Mouse (Mus musculus) heart, adult 2 months (tissue): ENCODE measurements around the gene Ccdc39.

Experiments
- CTCF ChIP-seq: fragments of 200-600 bp; IDR thresholded peaks from 2 replicates; pipeline ENCODE4 v1.8.1; 2022; ENCODE audit warnings: antibody characterized with exemption, mild to moderate bottlenecking, moderate library complexity
- POLR2A ChIP-seq: fragments of 200-500 bp; IDR thresholded peaks from 2 replicates; pipeline ENCODE4 v1.6.1; 2011; ENCODE audit warnings: mild to moderate bottlenecking, low read depth, low read length, control low read depth; ENCODE audit not compliant: insufficient read depth

- TF ChIP-seq CTCF (no peak), POLR2A (no peak)
These were observed 5.2 kb downstream of the Ccdc39 start for GRCm38 (mm10) chr3:33838877-33839276.
